Mouse (Mus musculus) erythroblast, embryonic 14.5 days (primary cell): Measurements from ENCODE around the gene Nek1.

Experiments
- GATA1 ChIP-seq: IDR thresholded peaks from 2 replicates; pipeline ENCODE4 v1.6.1; 2012; ENCODE audit warnings: low read length, inconsistent platforms, mixed read lengths
- TAL1 ChIP-seq: IDR thresholded peaks from 3 replicates; pipeline ENCODE4 v1.6.1; 2012; ENCODE audit warnings: low read length, inconsistent platforms, mixed read lengths

DNA sequence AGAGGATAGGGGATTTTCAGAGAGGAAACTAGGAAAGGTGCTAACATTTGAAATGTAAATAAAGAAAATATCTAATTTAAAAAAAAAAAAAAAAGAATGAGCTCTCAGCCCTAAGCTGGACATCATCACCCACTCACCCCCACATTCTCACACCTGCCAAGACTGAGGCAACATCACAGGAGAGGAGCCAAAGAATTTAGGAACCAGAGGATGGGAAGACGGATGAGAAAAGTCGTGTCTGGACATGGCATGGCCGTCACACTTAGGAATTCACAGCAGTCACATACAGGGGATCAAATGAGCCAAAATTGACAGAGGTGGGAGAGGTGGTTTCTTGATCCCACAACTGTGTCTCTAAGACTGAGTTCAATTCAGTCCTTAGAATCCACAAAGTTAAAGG is 165.5 kb downstream of the Nek1 start:
- no peak for TF ChIP-seq GATA1
- no peak for TF ChIP-seq TAL1
